Mouse (Mus musculus) cortical plate, adult 2 months (tissue): ENCODE data around the gene Rdh7.

Source experiments
- CTCF ChIP-seq: fragments of 200-500 bp; IDR thresholded peaks from 2 replicates; pipeline ENCODE4 v1.5.1; 2011; ENCODE audit warnings: mild to moderate bottlenecking, control low read depth, low read length; ENCODE audit not compliant: insufficient read depth; ENCODE audit errors: extremely low read depth
- POLR2A ChIP-seq: fragments of 200-500 bp; IDR thresholded peaks from 2 replicates; pipeline ENCODE4 v1.6.1; 2011; ENCODE audit warnings: mild to moderate bottlenecking, low read length, control low read depth; ENCODE audit not compliant: insufficient read depth; ENCODE audit errors: extremely low read depth

DNA sequence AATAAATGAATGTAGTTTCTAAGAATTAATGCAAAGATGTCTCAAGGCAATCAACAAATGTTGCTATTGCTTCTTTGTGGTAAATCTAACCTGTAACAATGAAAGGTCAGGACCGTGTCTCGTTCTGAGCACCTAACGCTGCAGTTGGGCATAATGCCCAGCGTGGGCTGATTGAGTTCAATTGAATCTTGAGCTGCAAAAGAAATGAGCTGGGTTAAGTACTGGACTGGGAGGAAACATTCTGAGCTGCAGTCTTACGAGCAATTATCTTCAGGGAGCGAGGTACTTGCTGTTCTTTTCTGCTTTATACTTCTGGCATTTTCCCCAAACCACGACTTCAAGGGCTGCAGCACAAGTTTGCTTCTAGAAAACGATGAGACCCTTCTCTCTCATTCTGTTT is 47.7 kb upstream of the Rdh7 start:
- TF ChIP-seq CTCF (no peak), POLR2A (no peak)
